Mouse (Mus musculus): ENCODE data around the gene Haus6. TPM values are rescaled to one million over a fixed set of nuclear protein-coding genes. Genes with fewer than 3 reads are reported as not detected.

The Haus6 gene
- total RNA-seq, 2 experiments from 2014 or later: 6.7 to 9.0 TPM

GRCm38 (mm10) chr4:86576630-86577225, 35.1 kb downstream of the Haus6 start:
- intact Hi-C loops (cut with DNase I): no loop called here
- DNase-seq (ENCODE audit: low spot score in 2 of 2): no peak

DNA sequence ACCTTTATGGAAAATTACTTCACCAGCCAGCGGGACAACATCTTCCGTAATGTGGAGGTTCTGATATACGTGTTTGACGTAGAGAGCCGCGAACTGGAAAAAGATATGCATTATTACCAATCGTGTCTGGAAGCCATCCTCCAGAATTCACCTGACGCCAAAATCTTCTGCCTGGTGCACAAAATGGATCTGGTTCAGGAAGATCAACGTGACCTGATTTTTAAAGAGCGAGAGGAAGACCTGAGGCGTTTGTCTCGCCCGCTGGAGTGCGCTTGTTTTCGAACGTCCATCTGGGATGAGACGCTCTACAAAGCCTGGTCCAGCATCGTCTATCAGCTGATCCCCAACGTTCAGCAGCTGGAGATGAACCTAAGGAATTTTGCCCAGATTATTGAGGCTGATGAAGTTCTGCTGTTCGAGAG, 35.7 kb downstream of the Haus6 start:
- DNase-seq (ENCODE audit: low spot score in 2 of 2): peak; percentile 44 to 60
- intact Hi-C loops (cut with DNase I): no loop called here

- intact Hi-C loops (cut with DNase I): loop anchor here (1.0 to 2.0 kb wide), 2 partner anchors 37 to 121 kb away; partner anchors contain the start of gene Haus6
- DNase-seq (ENCODE audit: low spot score in 2 of 2): peak; percentile 95 to 96
Measured at GRCm38 (mm10) chr4:86575283-86575983, 36.4 kb downstream of the Haus6 start, which contains the start of gene Rraga. Gene Rraga (plus strand): TSS chr4:86575668.

- intact Hi-C loops (cut with DNase I): loop anchor here (1.0 to 2.0 kb wide), 2 partner anchors 38 to 121 kb away; partner anchors contain the start of gene Haus6
- no peak for DNase-seq (ENCODE audit: low spot score in 2 of 2)
Measured at GRCm38 (mm10) chr4:86574939-86575282, 36.9 kb downstream of the Haus6 start.

- intact Hi-C loops (cut with DNase I): no loop called here
- DNase-seq (ENCODE audit: low spot score in 2 of 2): no peak
Measured at GRCm38 (mm10) chr4:86561061-86561460, 50.8 kb downstream of the Haus6 start.

GRCm38 (mm10) chr4:86559006-86559405, 52.8 kb downstream of the Haus6 start:
- intact Hi-C loops (cut with DNase I): no loop called here
- no peak for DNase-seq (ENCODE audit: low spot score in 2 of 2)

- no peak for DNase-seq (ENCODE audit: low spot score in 2 of 2)
- intact Hi-C loops (cut with DNase I): no loop called here
Measured at GRCm38 (mm10) chr4:86558228-86558627, 53.6 kb downstream of the Haus6 start, which contains the start of gene Saxo1. Gene Saxo1 (minus strand): TSS chr4:86558328.

DNA sequence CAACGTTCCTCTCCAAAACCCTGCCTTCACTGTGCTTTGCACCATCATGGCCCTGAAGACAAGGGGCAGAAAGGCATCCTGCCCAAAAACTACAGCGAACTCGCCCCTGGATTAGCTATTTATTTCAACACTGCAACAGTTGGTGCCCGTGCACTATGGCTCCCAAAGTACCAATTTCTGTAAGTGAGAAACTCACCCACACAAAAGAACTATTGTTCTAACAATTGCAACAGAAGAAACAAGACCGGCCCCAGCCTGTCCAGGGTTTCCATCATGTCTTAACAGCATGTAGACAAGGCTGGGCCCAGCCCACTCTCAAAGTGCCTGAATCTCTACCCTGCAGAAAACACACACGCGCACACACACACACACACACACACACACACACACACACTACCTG, 54.5 kb downstream of the Haus6 start:
- intact Hi-C loops (cut with DNase I): no loop called here
- DNase-seq (ENCODE audit: low spot score in 2 of 2): no peak

DNA sequence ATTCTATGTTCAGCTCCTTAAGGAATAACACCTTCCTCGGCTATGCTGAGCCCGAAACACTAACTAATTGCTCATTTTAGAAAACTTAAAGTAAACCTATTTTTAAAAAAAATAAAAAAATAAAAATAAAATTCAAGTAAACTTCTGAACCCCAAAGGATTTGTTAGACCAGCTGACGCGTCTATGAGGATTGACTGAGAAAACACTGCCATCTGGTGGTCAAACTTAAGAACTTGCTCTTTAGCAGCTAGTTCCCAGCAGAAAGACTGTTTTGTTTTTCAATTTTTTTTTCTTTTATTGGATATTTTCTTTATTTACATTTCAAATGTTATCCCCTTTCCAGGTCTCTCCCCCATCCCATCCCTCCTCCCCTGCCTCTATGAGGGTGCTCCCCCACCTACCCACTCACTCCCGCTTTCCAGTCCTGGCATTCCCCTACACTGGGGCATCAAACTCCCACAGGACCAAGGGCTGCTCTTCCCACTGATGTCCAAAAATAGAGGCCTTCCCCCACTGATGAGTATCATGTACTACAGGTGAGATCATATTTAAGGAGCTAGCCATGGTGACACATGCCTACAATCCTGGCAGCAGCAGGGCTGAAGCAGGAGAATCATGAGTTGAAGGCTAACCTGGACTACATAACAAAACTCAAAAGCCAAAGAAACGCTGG, 56.7 kb downstream of the Haus6 start:
- peak in 1 of 2 experiments; percentile 21 for DNase-seq (ENCODE audit: low spot score in 2 of 2)
- intact Hi-C loops (cut with DNase I): no loop called here

DNA sequence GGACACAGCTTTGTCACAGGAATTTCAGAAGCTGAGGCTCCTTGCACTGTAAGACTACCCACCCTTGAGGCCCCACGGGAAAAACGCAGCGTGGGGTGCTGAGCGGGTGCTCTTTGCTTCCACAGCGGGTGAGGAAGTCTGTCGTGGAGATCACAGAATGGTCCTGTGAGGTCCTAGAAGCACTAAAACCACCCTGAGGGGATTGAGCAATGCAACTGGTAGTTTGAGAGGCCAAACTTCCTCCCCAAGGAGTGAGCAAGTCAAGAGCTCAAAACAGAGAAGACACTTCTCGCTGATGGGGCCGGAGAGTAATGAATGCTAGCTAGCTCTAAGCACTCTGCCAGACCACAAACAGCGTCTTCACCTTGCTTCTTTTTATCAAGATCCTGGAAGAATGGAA, 63.5 kb downstream of the Haus6 start:
- no peak for DNase-seq (ENCODE audit: low spot score in 2 of 2)
- intact Hi-C loops (cut with DNase I): loop anchor here (5.0 to 10.0 kb wide), 2 partner anchors 494 to 1386 kb away; no protein-coding TSS in a partner anchor

DNA sequence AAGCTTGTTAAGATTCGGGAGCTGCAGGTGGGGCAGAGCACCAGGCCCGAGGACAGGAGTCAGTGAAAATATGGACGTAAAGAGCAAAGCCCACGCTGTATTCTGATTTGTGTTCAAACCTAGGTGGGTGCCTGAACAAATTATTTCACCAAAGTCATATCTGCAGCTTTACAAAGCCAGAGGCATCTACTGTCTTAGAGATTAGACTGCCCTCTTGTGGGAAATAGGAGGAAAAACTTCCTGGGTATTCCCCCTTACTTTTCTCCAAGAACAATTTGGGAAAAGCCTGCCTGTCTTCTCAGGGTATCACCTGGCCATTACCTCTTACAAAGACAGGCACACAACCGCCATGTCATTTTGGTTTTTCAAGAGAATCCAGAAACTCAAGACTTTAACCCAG, 66.2 kb downstream of the Haus6 start:
- intact Hi-C loops (cut with DNase I): loop anchor here (2.0 to 10.0 kb wide), 3 partner anchors 491 to 1383 kb away; no protein-coding TSS in a partner anchor
- DNase-seq (ENCODE audit: low spot score in 2 of 2): peak; percentile 4 to 37

DNA sequence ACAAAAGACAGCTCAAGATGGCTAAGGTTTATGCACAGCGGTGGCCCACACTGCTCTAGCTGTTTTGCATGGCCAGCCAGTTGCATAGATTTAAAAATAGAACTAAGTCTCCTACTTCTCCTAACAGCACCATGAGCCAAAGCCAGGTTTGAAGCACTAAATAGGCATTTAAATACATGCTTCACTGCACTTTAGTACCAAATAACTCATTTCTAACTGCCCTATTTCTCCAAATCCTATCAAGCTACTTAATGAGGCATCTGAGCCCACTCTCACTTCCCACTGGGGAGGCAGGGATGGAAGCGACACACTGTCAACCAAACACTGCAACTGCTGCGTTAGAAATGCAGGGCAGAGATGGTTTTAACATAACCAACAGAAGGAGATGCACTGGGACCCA, 67.9 kb downstream of the Haus6 start:
- intact Hi-C loops (cut with DNase I): loop anchor here (10.0 kb wide), 1 partner anchor 489 kb away; no protein-coding TSS in a partner anchor
- no peak for DNase-seq (ENCODE audit: low spot score in 2 of 2)

- intact Hi-C loops (cut with DNase I): loop anchor here (10.0 kb wide), 1 partner anchor 487 kb away; no protein-coding TSS in a partner anchor
Measured at GRCm38 (mm10) chr4:86541573-86541972, 70.3 kb downstream of the Haus6 start.

DNA sequence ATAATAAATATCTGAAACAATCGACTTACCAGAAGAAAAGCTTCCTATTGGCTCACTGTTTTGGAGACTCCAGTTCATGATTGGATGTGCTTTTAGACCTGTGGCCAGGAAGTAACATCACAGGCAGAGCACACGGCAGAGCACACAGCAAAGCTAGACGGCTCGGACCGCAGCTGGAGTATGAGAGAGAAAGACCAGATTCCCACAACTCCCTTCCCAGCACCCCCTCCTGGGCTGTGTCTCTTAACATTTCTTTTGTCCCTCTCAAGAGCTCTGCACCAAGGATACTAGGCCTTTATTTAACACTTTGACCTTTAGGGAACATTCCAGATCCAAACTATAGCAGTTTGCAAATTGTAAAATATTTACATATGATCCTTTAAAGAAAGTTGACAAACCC, 72.9 kb downstream of the Haus6 start:
- intact Hi-C loops (cut with DNase I): no loop called here

More at GRCm38 (mm10) chr4:86541573-86541972, 70.3 kb downstream of the Haus6 start:
- DNase-seq (ENCODE audit: low spot score in 2 of 2): no peak

DNA sequence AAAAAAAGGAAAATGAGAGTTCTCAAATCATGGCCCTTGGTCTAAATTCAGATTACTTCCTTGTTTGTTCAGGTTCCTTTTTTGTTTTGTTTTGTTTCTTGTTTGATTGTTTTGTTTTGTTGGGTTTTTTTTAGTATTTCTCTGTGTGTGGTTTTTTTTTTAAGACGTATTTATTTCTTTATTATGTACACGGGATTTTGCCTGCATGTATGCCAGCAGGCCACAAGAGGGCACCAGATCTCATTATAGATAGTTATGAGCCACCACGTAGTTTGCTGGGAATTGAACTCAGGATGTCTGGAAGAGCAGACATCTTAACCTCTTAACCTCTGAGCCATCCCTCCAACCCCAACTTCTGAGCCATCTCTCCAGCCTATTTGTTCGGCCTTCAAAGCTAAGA, 73.9 kb downstream of the Haus6 start:
- no peak for DNase-seq (ENCODE audit: low spot score in 2 of 2)
- intact Hi-C loops (cut with DNase I): no loop called here

More for the DNA sequence above, 72.9 kb downstream of the Haus6 start:
- DNase-seq (ENCODE audit: low spot score in 2 of 2): no peak

DNA sequence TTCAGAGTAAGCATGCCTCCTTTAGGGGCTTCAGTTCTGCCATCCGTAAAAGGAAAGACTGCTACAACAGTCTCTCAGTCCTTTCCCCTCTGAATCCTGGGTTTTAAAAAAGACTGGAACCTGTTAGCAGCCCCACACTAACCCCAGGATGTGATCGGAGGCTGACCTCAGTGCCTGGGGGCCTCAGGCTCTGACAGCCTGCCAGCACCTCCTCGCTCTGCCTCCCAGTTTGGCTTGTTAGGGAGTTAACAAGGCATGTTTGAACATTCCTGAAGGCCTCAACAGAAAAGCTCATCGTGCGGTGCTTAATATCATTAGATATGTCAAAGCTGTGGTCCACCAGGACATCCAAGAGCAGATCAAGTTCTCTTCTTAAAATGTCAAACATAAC, 77.8 kb downstream of the Haus6 start:
- intact Hi-C loops (cut with DNase I): no loop called here
- DNase-seq (ENCODE audit: low spot score in 2 of 2): no peak

DNA sequence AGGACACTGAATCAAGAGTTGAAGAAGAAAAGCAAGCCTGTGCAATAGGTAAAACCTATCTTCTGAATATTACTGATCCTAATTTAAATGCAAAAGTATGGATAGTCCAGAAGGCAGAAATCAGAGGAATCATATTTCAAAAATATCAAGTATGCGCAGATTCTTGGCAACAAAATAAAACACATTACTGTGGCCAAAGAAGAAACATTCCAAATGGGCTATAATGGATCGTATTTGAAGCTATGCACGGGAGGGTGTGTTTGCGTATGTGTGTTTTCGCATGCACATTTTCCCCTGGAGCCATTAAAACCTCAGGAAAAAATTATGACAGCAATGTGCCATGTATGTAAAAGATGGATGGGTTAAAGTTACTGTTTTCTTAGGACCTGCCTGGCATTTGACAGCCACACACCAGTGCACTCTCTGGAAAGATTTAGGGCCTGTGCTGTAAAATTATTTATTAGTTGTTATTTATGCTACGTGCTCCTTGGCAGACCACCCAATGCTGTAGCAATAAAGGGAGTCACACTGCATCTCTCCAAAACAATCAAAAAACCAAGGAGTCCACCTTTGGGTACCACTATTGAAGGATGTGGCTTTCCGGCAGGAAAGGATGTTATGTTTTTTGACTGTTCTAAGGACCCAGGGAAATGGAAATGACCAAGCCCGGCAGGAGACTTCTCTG, 78.3 kb downstream of the Haus6 start:
- DNase-seq (ENCODE audit: low spot score in 2 of 2): no peak
- intact Hi-C loops (cut with DNase I): no loop called here

DNA sequence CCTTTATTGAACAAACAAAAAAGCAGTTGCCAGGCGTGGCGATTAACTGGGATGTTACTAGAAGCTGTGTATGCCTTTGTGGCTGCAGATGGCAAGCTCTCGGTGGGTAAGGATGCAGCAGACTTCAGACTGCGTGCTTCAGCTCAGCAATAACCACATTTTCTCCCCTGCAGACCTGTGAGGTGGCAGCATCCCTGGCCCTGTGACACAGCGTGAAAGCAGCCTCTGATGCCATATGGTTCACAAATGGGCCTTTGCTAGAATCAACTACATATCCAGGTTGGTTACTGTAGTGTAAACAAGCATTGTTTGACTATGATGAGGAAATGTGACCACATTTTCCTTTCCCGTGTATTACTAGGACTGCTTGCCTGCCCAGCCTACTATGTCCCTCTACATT, 82.7 kb downstream of the Haus6 start:
- intact Hi-C loops (cut with DNase I): no loop called here
- DNase-seq (ENCODE audit: low spot score in 2 of 2): no peak

Data from left cerebral cortex, postnatal 25 days (tissue).